Mouse (Mus musculus): ENCODE results near the gene Dnal4. TPM values are rescaled to one million over a fixed set of nuclear protein-coding genes. Genes with fewer than 3 reads are reported as not detected.

Gene Dnal4
- polyA plus RNA-seq, 1 experiment from 2014 or later, result 44.5 TPM

DNA sequence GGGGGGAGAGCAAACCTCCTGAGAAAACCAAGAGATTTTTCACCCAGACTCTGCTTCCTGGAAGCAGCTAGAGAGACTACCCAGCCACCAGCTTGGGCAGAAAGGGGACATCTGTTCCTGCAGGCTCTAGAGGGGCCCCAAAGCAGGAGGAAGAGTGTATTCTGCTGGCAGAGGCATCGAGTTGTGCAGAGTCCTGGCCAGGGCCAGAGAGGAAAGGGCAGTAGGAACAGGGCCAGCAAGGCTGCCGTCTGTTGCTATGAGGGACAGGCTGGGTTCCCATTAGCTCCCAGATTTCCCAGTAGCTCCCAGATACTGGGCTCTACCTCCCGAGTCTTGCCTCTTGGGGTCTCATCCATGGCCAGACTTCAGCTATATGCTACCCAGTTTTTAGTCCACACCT is 32.4 kb upstream of the Dnal4 start:
- WGBS, result 71% methylated on average over 3 of the region's 3 CpGs
- Histone ChIP-seq H3K4me3 (replicated peaks) (no peak overlapping the region), H3K4me2 (replicated peaks) (no peak overlapping the region), H3K9me3 (no peaks in the 10 kb centered on the region; the same call in 1 of the 2 replicates), H3K36me3 (no peaks in the 10 kb centered on the region), H3K4me1 (replicated peaks) (no peaks in the 10 kb centered on the region), H3K9ac (no peak overlapping the region), H3K27ac (no peak overlapping the region), H3K27me3 (replicated peaks) (peaks cover 29% of the 10 kb centered on the region)
- no peak for ATAC-seq

DNA sequence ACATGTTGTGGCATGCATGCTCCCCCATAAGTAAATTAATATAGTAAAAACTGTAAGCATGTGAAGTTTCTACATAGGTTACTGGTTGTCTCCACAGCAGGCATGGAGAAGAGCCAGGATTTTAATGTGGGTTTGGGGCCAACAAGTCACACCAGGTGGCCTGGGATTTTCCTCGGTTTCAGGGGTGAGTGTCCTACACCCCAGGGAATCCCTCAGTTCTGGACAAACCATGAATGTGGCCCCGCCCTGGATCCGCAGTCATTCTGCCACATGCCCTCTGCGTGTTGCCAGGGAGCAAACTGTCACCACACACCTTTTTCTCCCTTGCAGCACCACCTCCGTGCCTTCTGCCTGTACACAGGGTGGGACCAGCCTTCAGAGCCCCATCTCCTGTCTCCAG is 31.0 kb upstream of the Dnal4 start:
- H3K36me3 ChIP-seq, result no peaks in the 10 kb centered on the region
- no peak overlapping the region for H3K4me2 ChIP-seq (replicated peaks)
- WGBS, result 56% methylated on average over 5 of the region's 5 CpGs
- H3K27me3 ChIP-seq (replicated peaks), result peaks cover 43% of the 10 kb centered on the region
- H3K9me3 ChIP-seq, result no peaks in the 10 kb centered on the region; the same call in 1 of the 2 replicates
- no peak overlapping the region for H3K27ac ChIP-seq
- H3K4me3 ChIP-seq (replicated peaks), result no peak overlapping the region
- H3K4me1 ChIP-seq (replicated peaks), result peaks cover 12% of the 10 kb centered on the region
- no peak overlapping the region for H3K9ac ChIP-seq
- ATAC-seq, result no peak

DNA sequence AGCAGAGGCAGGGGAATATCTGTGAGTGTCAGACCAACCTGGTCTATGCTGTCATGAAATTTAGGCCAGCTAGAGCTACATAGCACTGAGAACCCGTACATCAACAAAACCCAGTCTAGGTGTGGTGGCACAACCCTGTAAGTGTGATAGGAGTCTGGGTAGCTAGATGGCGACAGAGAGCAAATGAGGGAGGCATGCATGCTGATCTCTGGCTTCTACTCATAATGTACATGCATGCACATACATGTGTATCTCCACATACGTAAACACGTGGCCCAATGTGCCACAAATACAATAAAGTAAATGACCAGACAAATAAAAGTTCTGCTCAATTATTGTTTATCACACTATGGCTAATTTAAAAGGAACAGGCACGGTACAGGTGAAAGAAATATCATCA is 30.5 kb upstream of the Dnal4 start:
- peaks cover 48% of the 10 kb centered on the region for H3K27me3 ChIP-seq (replicated peaks)

DNA sequence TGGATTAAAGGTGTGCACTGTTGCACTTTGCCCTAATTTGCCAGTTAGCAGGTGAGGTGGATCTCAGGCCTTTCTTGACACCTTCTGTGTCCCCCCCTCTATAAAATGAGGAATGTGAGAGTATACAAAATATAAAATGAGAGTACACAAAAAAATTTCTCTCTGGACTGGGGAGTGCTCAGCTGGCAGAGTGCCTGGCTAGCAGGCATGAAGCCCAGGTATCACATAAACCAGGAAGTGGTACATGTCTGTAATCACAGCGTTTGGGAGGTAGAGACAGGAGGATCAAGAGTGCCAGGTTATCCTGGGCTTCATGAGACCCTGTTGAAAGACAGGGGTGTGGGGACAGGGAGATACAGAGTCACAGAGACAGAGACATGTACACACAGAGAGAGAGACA is 29.4 kb upstream of the Dnal4 start:
- Histone ChIP-seq H3K4me1 (replicated peaks) (peaks cover 15% of the 10 kb centered on the region), H3K9me3 (no peaks in the 10 kb centered on the region; the same call in 1 of the 2 replicates), H3K9ac (no peak overlapping the region), H3K27ac (no peak overlapping the region), H3K4me2 (replicated peaks) (no peak overlapping the region), H3K27me3 (replicated peaks) (peaks cover 57% of the 10 kb centered on the region), H3K36me3 (no peaks in the 10 kb centered on the region), H3K4me3 (replicated peaks) (no peak overlapping the region)
- ATAC-seq, result no peak
- WGBS, result 42% methylated on average over 1 of the region's 1 CpGs

More for the DNA sequence above, 30.5 kb upstream of the Dnal4 start:
- Histone ChIP-seq H3K9ac (no peak overlapping the region), H3K36me3 (no peaks in the 10 kb centered on the region), H3K27ac (no peak overlapping the region), H3K4me1 (replicated peaks) (peaks cover 15% of the 10 kb centered on the region), H3K9me3 (no peaks in the 10 kb centered on the region; the same call in 1 of the 2 replicates), H3K4me2 (replicated peaks) (no peak overlapping the region), H3K4me3 (replicated peaks) (no peak overlapping the region)
- 35% methylated on average over 5 of the region's 5 CpGs for WGBS
- peak; percentile 25; the same call in 1 of the 2 replicates for ATAC-seq

DNA sequence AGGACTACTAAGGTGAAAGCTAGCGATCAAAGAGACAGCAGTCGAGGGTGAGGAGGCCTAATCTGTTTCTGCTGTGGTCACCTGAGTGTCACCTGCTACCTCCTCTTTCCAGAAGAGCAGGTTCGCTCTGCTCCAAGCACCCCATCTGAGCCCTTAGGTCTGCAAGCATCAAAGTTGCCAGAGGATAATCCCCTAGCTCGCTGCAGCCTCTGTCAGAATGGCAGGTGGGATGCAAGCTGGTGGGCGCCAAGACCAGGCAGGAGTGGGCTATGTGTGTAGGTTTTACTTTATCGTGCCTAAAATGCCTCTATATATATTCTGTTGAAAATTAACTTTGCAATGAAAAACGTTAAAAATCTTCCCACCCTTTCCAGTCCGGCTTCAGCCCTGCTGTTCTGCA is 27.6 kb upstream of the Dnal4 start:
- H3K4me2 ChIP-seq (replicated peaks), result peak overlapping the region; percentile 98; the same call in 1 of the 2 replicates
- H3K36me3 ChIP-seq, result no peaks in the 10 kb centered on the region
- H3K9me3 ChIP-seq, result no peaks in the 10 kb centered on the region; the same call in 1 of the 2 replicates
- H3K9ac ChIP-seq, result no peak overlapping the region
- H3K27me3 ChIP-seq (replicated peaks), result peaks cover 70% of the 10 kb centered on the region
- WGBS, result 23% methylated on average over 8 of the region's 8 CpGs
- no peak for ATAC-seq
- H3K27ac ChIP-seq, result no peak overlapping the region
- H3K4me3 ChIP-seq (replicated peaks), result peak overlapping the region; percentile 61; the same call in 1 of the 2 replicates
- H3K4me1 ChIP-seq (replicated peaks), result peaks cover 15% of the 10 kb centered on the region

DNA sequence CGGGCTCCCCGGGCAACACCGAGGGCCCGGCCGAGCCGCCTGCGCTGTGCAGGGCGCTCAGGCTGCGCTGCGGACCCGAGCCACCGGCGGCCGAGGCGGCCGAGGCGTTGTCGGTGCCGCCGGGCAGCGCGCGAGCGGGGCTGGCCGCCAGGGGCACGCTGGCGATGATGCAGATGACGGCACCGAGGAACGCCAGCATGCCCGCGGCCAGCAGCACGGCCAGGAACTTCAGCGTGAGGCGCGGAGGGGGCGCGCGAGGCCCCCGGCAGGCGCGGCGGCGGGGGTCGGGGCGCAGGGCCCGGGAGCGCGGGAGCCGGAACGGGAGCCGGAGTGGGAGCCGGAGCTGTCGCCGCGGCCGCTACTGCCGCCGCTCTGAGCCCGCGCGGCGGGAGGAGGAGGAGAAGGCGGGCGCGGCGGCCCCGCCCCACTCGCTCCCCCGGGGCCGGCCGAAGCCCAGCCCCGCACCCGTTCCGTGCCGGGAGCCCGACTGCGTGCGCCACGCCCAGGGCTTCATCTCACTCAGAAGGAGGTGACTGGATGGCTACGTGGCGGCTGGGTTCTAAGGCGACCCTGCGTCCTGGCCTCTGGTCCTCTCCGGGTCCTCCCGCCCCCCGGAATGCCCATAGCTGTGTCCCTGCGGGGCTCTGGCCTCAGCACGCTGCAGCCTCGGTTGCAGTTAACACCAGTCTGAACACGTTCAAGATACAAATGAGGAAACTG is 26.9 kb upstream of the Dnal4 start, which contains the start of gene Nptxr:
TSS of gene Nptxr (minus strand) at position 415 of the 720 bp plus-strand sequence.
- Histone ChIP-seq H3K36me3 (no peaks in the 10 kb centered on the region), H3K4me1 (replicated peaks) (peaks cover 15% of the 10 kb centered on the region), H3K27ac (0 out of 2 replicates have a peak within 1 kb of the TSS, but pooled peaks have one; percentile 9), H3K9ac (peak within 1 kb of the TSS; percentile 51), H3K4me2 (replicated peaks) (peak within 1 kb of the TSS; percentile 98), H3K4me3 (replicated peaks) (peak within 1 kb of the TSS; percentile 61), H3K27me3 (replicated peaks) (peaks cover 71% of the 10 kb centered on the region), H3K9me3 (no peaks in the 10 kb centered on the region; the same call in 1 of the 2 replicates)
- under 1% methylated on average over 80 of the region's 91 CpGs for WGBS
- ATAC-seq, result peak; percentile 89

DNA sequence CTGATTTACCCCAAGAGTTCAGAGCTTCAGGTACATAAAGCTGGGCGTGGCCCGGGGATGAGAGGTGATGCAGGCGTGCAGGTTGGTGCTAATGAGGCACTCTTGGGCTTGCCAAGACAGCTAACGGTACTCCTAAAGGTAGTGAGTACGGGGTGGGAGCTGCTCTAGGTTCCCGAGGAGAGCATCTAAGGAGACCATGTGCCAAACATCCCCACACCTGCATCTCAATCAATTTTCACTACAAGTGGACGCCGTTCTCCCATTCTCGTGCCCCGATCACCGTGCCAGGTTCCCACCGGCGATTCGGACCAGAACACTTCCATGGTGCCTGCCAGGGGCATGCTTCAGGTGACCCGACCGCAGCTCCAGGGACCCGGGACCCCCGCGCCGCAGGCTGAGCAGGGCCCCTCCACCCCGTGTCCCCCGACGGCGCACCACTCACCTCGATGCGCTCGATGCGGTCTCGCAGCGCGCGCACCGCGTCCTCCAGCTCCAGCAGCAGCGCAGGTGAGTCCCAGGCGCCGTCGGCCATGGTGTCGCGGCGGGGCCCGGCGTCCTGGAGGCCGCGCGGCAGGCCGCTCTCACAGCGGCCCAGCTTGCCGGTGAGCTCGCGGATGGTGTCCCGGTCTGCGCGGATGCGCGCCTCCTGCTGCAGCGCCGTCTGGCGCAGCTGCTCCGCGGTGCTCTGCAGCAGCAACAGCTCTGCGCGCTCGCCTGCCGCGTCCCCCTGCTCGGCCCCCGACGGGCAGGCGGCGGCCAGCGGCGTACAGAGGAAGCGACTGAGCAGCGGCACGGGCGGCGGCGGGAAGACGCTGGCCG is 26.1 kb upstream of the Dnal4 start:
- Histone ChIP-seq H3K4me3 (replicated peaks) (peak overlapping the region; percentile 61), H3K27ac (no peak overlapping the region)
- 4% methylated on average over 81 of the region's 81 CpGs for WGBS

DNA sequence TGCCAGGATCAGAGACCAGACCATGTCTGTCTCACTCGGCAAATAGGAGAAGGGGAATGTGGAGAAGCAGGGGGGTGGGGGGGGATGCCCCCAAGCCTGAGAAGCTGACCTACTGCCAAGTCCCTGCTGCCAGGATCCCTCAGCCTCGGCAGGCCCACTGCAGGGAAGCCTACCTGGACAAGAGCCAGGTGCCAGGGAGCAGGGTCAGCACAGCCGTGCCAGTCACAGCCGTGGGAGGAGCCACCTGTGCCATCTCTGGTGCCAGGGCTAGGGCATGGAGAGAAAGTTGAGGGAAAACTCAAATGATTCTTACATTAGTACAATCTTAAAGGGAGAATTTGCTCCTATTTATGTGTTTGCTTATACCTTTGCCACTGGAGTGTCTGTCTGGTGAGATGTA is 24.7 kb upstream of the Dnal4 start:
- no peak for ATAC-seq
- Histone ChIP-seq H3K27me3 (replicated peaks) (peaks cover 62% of the 10 kb centered on the region), H3K4me2 (replicated peaks) (no peak overlapping the region), H3K9me3 (no peaks in the 10 kb centered on the region; the same call in 1 of the 2 replicates), H3K9ac (no peak overlapping the region), H3K27ac (no peak overlapping the region), H3K36me3 (no peaks in the 10 kb centered on the region), H3K4me1 (replicated peaks) (peaks cover 15% of the 10 kb centered on the region), H3K4me3 (replicated peaks) (no peak overlapping the region)
- WGBS, result 64% methylated on average over 4 of the region's 4 CpGs

More for the DNA sequence above, 26.1 kb upstream of the Dnal4 start:
- Histone ChIP-seq H3K9ac (peak overlapping the region; percentile 51), H3K36me3 (no peaks in the 10 kb centered on the region), H3K4me1 (replicated peaks) (peaks cover 15% of the 10 kb centered on the region), H3K9me3 (no peaks in the 10 kb centered on the region; the same call in 1 of the 2 replicates), H3K4me2 (replicated peaks) (peak overlapping the region; percentile 98), H3K27me3 (replicated peaks) (peaks cover 69% of the 10 kb centered on the region)
- ATAC-seq, result no peak; the same call in 1 of the 2 replicates

DNA sequence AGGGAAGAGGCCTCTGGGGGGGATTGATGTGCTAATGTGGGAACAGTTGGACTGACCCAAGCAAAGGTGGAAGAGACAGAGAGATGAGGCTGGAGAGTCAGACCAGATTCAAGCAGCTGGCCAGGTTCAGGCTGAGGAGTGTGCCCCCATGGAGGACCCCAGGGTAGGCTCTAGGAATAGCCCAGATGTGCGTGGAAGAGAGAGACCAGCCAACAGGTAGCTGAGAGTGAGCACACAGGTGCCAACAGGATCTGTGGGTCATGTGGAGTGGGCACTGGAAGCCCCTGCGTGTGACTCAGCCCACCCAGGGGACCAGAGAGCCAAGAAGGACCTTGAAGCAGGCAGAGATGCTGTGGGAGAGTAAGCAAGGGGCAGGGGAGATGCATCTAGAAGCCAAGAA is 24.0 kb upstream of the Dnal4 start:
- ATAC-seq, result no peak
- WGBS, result 63% methylated on average over 2 of the region's 2 CpGs

DNA sequence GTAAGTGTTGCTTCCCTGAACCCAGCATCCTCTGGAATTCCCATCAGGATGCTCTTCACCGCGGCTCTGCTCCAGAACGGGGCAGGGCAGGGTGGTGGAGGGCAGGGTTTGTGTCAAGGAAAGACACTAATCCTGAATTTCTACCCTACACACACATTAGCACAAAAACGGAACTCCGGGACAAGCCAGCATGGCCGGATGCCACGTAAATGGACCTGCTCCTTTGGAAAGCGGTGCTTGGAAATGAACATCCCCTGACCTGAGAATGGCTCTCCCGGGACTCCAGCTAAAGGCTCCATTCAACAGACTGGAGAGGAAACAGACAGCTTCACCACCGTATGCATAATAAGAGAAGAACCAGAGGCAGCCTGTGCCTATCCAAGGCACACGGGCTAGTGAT is 23.1 kb upstream of the Dnal4 start:
- peaks cover 48% of the 10 kb centered on the region for H3K27me3 ChIP-seq (replicated peaks)
- 60% methylated on average over 11 of the region's 11 CpGs for WGBS
- no peaks in the 10 kb centered on the region; the same call in 1 of the 2 replicates for H3K9me3 ChIP-seq
- H3K4me1 ChIP-seq (replicated peaks), result peaks cover 15% of the 10 kb centered on the region
- no peak overlapping the region for H3K27ac ChIP-seq
- H3K4me2 ChIP-seq (replicated peaks), result no peak overlapping the region
- ATAC-seq, result no peak
- H3K36me3 ChIP-seq, result no peaks in the 10 kb centered on the region
- H3K4me3 ChIP-seq (replicated peaks), result no peak overlapping the region
- no peak overlapping the region for H3K9ac ChIP-seq

More for the DNA sequence above, 24.0 kb upstream of the Dnal4 start:
- Histone ChIP-seq H3K4me2 (replicated peaks) (no peak overlapping the region), H3K9me3 (no peaks in the 10 kb centered on the region; the same call in 1 of the 2 replicates), H3K4me3 (replicated peaks) (no peak overlapping the region), H3K4me1 (replicated peaks) (peaks cover 15% of the 10 kb centered on the region), H3K36me3 (no peaks in the 10 kb centered on the region), H3K27ac (no peak overlapping the region), H3K27me3 (replicated peaks) (peaks cover 57% of the 10 kb centered on the region), H3K9ac (no peak overlapping the region)

DNA sequence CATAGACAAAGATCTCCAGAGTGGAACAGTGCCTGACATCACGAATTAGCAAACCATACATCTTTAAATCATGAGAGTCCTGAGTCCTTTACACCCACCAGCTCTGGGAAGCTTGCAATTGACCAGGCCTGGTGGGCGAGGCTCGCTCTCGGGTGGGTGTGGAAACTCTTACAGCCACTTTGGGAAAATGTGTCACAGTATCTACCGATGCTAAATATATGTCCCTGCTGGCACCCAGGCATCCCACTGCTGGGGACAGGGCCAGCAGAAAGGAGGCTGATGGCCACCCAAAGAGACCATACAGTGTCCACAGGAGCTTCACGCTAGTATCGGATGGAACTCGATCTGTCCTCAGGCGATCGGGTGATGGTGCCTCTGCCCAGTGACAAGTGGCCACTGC is 20.9 kb upstream of the Dnal4 start:
- Histone ChIP-seq H3K36me3 (no peaks in the 10 kb centered on the region), H3K4me1 (replicated peaks) (peaks cover 2% of the 10 kb centered on the region), H3K4me3 (replicated peaks) (no peak overlapping the region), H3K27ac (no peak overlapping the region), H3K9ac (no peak overlapping the region), H3K4me2 (replicated peaks) (no peak overlapping the region), H3K9me3 (no peaks in the 10 kb centered on the region), H3K27me3 (replicated peaks) (peaks cover 28% of the 10 kb centered on the region)
- no peak for ATAC-seq
- 90% methylated on average over 10 of the region's 10 CpGs for WGBS

DNA sequence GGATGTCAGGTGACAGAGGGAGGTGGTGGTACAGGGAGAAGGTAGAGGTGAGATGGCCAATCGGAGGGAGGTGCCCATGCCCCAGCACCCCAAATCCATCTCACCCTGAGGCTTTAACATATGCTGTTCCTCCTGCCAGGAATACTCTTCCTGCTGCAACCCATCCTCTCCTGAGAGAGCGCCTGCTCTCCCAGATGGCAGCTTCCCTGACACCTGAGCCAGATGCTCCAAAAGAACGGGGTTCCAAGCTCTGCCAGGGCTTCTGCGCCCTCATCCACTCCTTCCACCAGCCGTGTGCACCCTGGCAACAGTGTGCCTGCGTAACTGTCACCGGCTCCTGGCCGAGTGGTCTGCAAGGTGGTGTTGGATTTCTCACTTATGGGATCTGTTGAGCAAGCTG is 20.0 kb upstream of the Dnal4 start:
- Histone ChIP-seq H3K36me3 (no peaks in the 10 kb centered on the region), H3K4me3 (replicated peaks) (no peak overlapping the region), H3K27me3 (replicated peaks) (peaks cover 20% of the 10 kb centered on the region), H3K9ac (no peak overlapping the region), H3K4me1 (replicated peaks) (no peaks in the 10 kb centered on the region), H3K4me2 (replicated peaks) (no peak overlapping the region), H3K27ac (no peak overlapping the region), H3K9me3 (no peaks in the 10 kb centered on the region)
- WGBS, result 82% methylated on average over 8 of the region's 8 CpGs
- ATAC-seq, result no peak

All from intestine, embryonic 15.5 days (tissue).